Mouse (Mus musculus) liver, embryonic 15.5 days (tissue): ENCODE data around the gene Traf1. TPM values are rescaled to one million over a fixed set of nuclear protein-coding genes. Genes with fewer than 3 reads are reported as not detected.

Source experiments
- ATAC-seq: fragments of 200-750 bp; cut with Nextera tagmentation; 2 replicates; pipeline ENCODE4 v1.8.0; 2017; ENCODE audit warnings: moderate number of reproducible peaks, mild to moderate bottlenecking, moderate library complexity; ENCODE audit not compliant: insufficient read depth
- H3K27ac ChIP-seq: fragments of 300-500 bp; sonication (generic); replicated peaks from 2 replicates; pipeline ENCODE4 v1.5.1; 2015; ENCODE audit warnings: mild to moderate bottlenecking, inconsistent platforms
- H3K27me3 ChIP-seq: fragments of 300-500 bp; sonication (generic); 2 replicates; pipeline ENCODE4 v1.6.1; 2015; ENCODE audit warnings: mild to moderate bottlenecking, inconsistent platforms
- H3K36me3 ChIP-seq: fragments of 300-500 bp; sonication (generic); replicated peaks from 2 replicates; pipeline ENCODE4 v1.6.1; 2015; ENCODE audit warnings: moderate library complexity, mild to moderate bottlenecking, inconsistent platforms
- H3K4me1 ChIP-seq: fragments of 300-500 bp; sonication (generic); replicated peaks from 2 replicates; pipeline ENCODE4 v1.6.1; 2015; ENCODE audit warnings: inconsistent platforms
- H3K4me2 ChIP-seq: fragments of 300-500 bp; sonication (generic); 2 replicates; pipeline ENCODE4 v1.6.1; 2015; ENCODE audit warnings: moderate library complexity, mild to moderate bottlenecking, inconsistent platforms
- H3K4me3 ChIP-seq: fragments of 300-500 bp; sonication (generic); replicated peaks from 2 replicates; pipeline ENCODE4 v1.5.1; 2015; ENCODE audit warnings: mild to moderate bottlenecking, inconsistent platforms
- H3K9ac ChIP-seq: fragments of 300-500 bp; sonication (generic); 2 replicates; pipeline ENCODE4 v1.6.1; 2015; ENCODE audit warnings: moderate library complexity, mild to moderate bottlenecking, inconsistent platforms
- H3K9me3 ChIP-seq: fragments of 300-500 bp; sonication (generic); replicated peaks from 2 replicates; pipeline ENCODE4 v1.6.1; 2016; ENCODE audit warnings: inconsistent platforms
- WGBS: fragments of 180-500 bp; shearing (Covaris S2); methylation state at CpG from one replicate; pipeline ENCODE4 v1.1.7; 2015; ENCODE audit warnings: mixed read lengths; ENCODE audit not compliant: insufficient replicate concordance; 5-methylcytosine and 5-hydroxymethylcytosine counted together
- polyA plus RNA-seq: library from polyadenylated mRNA; unstranded; fragments of >200 nt; fragmentation: Nextera tagmentation; extraction: Ambion mirVana; gene quantifications from 2 replicates; pipeline ENCODE4 v1.2.1, GENCODE M21; 2015

The Traf1 gene
- 0.29 and 0.61 TPM in 2 replicates for polyA plus RNA-seq

GRCm38 (mm10) chr2:34961481-34962036 is at the start of gene Traf1:
Gene Traf1, minus strand, starts transcription at chr2:34961772.
- Histone ChIP-seq H3K9ac (no peak within 1 kb of the TSS), H3K9me3 (no peaks in the 10 kb centered on the region), H3K27ac (no peak within 1 kb of the TSS), H3K27me3 (peaks cover 19% of the 10 kb centered on the region), H3K4me2 (peak within 1 kb of the TSS; percentile 49), H3K4me1 (peaks cover 18% of the 10 kb centered on the region; the same call in 1 of the 2 replicates), H3K36me3 (no peaks in the 10 kb centered on the region), H3K4me3 (peak within 1 kb of the TSS; percentile 7; the same call in 1 of the 2 replicates)
- 10% methylated on average over 20 of the region's 20 CpGs for WGBS
- ATAC-seq, result no peak

- Histone ChIP-seq H3K4me2 (no peak overlapping the region), H3K36me3 (no peaks in the 10 kb centered on the region), H3K9ac (no peak overlapping the region)
These were observed 37.4 kb upstream of the Traf1 start for GRCm38 (mm10) chr2:34998956-34999355.

DNA sequence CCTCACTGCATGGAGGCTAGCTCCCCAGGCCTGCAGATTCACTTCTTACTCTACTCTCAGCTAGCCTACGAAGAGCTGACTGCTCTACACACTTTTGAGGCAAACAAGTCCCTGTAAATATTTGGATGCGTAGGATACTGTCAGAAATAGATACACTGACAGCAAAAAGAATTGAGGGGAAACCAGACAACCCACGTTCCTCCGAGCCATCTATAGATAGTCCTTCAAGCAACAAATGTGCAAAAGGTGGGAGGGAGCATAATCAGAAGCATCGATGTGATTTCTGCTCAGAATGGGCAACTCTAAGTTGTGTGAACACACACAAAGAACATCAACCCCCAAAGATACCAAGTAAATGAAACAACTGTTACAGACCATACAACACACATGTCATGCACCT is 34.9 kb upstream of the Traf1 start:
- Histone ChIP-seq H3K27me3 (no peaks in the 10 kb centered on the region), H3K36me3 (no peaks in the 10 kb centered on the region), H3K27ac (no peak overlapping the region), H3K4me3 (no peak overlapping the region), H3K4me2 (no peak overlapping the region), H3K9me3 (no peaks in the 10 kb centered on the region), H3K9ac (no peak overlapping the region), H3K4me1 (no peaks in the 10 kb centered on the region)
- 55% methylated on average over 5 of the region's 5 CpGs for WGBS
- ATAC-seq, result no peak

More at GRCm38 (mm10) chr2:34998956-34999355, 37.4 kb upstream of the Traf1 start:
- no peak overlapping the region for H3K4me3 ChIP-seq
- no peaks in the 10 kb centered on the region for H3K4me1 ChIP-seq
- H3K27ac ChIP-seq, result no peak overlapping the region
- 71% methylated on average over 9 of the region's 9 CpGs for WGBS
- H3K27me3 ChIP-seq, result no peaks in the 10 kb centered on the region
- no peaks in the 10 kb centered on the region for H3K9me3 ChIP-seq
- ATAC-seq, result no peak

GRCm38 (mm10) chr2:34993696-34994356 is 32.3 kb upstream of the Traf1 start:
- no peak overlapping the region for H3K27ac ChIP-seq
- H3K36me3 ChIP-seq, result no peaks in the 10 kb centered on the region
- no peak overlapping the region for H3K4me3 ChIP-seq
- no peak overlapping the region for H3K4me2 ChIP-seq
- WGBS, result 65% methylated on average over 5 of the region's 5 CpGs
- ATAC-seq, result no peak
- no peaks in the 10 kb centered on the region for H3K27me3 ChIP-seq
- H3K9me3 ChIP-seq, result no peaks in the 10 kb centered on the region
- no peak overlapping the region for H3K9ac ChIP-seq
- H3K4me1 ChIP-seq, result no peaks in the 10 kb centered on the region

DNA sequence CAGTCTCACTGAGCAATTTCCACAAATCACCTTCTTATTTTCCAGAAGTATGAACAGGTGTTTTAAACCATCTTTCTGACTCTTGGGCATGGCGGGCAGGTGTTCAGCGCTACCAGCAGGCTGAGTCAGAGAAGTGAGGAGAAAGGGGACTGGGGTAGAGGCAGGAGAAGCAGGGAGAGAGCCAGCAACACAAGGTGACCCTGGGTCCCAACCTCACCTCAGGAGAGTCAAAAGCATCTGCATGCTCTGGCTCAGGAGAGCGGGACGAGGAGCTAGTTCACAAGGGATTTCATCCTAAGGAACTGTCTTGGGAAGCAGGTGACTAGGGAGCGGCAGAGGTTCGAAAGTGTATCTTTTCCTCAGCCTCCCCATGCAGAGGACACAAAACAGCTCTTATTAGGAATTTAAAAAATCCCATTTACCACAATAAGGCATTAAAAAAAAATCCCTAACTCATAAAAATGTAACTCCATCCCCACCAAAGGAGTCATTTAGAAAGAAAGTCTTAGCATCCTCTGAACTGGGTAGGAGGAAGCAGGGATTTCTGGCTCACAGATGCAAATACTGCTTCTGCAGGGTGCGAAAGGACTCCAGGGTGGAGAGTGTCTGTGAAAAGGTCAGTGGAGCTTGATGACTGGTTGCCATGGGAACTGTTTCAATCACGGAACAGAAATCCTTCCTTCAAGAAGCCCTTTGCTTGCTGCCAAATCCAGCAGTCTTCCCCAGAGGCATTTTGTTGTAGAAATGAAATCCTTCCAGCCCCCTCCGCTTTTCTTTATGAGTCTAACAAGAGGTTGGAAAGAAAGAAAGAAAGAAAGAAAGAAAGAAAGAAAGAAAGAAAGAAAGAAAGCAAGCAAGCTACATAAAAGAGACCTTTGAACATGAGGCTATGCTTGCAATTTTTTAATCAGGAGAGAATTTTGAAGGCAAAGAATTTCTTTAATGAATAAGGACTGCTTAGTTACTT is 31.4 kb upstream of the Traf1 start:
- Histone ChIP-seq H3K4me1 (no peaks in the 10 kb centered on the region), H3K27me3 (no peaks in the 10 kb centered on the region), H3K36me3 (no peaks in the 10 kb centered on the region), H3K4me2 (no peak overlapping the region), H3K4me3 (no peak overlapping the region), H3K9me3 (no peaks in the 10 kb centered on the region), H3K27ac (no peak overlapping the region), H3K9ac (no peak overlapping the region)
- no peak for ATAC-seq
- 33% methylated on average over 9 of the region's 9 CpGs for WGBS

- no peaks in the 10 kb centered on the region for H3K9me3 ChIP-seq
- no peak overlapping the region for H3K27ac ChIP-seq
- H3K4me1 ChIP-seq, result no peaks in the 10 kb centered on the region
- WGBS, result 64% methylated on average over 3 of the region's 3 CpGs
- H3K27me3 ChIP-seq, result no peaks in the 10 kb centered on the region
- H3K4me2 ChIP-seq, result no peak overlapping the region
- H3K4me3 ChIP-seq, result no peak overlapping the region
- no peak for ATAC-seq
- H3K36me3 ChIP-seq, result no peaks in the 10 kb centered on the region
- H3K9ac ChIP-seq, result no peak overlapping the region
These were observed 30.4 kb upstream of the Traf1 start for GRCm38 (mm10) chr2:34991966-34992365.

DNA sequence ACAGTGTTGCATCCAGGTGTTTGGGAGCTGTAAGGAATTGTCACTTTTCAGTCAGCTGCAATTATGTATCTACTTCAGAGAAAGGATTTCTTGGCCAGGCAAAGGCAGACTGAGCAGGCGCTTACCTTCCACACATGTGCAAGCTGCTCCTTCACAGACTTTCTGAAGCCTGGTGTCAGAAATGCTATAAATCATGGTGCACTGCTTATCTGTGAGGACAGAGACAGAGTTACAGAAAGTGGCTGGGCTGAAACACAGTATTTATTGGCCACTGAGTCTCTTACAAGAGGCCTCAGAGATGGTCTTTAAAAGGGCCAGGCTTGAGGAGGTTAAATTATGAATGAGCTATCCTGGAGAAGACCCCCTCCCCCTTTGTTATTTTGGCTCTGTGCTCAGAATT is 28.2 kb upstream of the Traf1 start:
- Histone ChIP-seq H3K4me3 (no peak overlapping the region), H3K4me1 (no peaks in the 10 kb centered on the region), H3K9me3 (no peaks in the 10 kb centered on the region), H3K27me3 (no peaks in the 10 kb centered on the region), H3K4me2 (no peak overlapping the region), H3K36me3 (no peaks in the 10 kb centered on the region), H3K9ac (no peak overlapping the region), H3K27ac (no peak overlapping the region)
- 64% methylated on average over 1 of the region's 1 CpGs for WGBS
- ATAC-seq, result no peak

DNA sequence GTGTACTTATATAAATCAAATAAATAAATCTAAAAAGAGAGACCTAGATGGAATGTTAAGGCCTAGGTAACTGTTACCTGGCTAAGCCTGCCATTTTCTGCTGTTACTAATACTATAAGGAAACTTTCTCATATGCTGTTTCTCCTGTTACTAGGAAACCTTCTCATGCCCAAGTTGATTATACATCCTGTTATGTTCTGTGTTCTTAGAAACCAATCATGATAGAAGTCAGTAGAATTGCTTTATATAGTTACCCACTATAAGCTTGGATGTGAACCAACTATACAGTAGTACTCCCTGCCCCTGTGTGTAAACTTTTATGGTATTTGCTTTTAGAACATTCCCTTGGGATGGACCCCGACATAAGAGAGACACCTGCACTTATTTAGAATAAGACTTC is 26.0 kb upstream of the Traf1 start:
- H3K4me3 ChIP-seq, result no peak overlapping the region
- H3K27me3 ChIP-seq, result no peaks in the 10 kb centered on the region
- H3K27ac ChIP-seq, result no peak overlapping the region
- H3K4me2 ChIP-seq, result no peak overlapping the region
- H3K36me3 ChIP-seq, result no peaks in the 10 kb centered on the region
- peaks cover 5% of the 10 kb centered on the region; the same call in 1 of the 2 replicates for H3K4me1 ChIP-seq
- ATAC-seq, result no peak
- H3K9me3 ChIP-seq, result no peaks in the 10 kb centered on the region
- 38% methylated on average over 1 of the region's 1 CpGs for WGBS
- H3K9ac ChIP-seq, result no peak overlapping the region

GRCm38 (mm10) chr2:34984885-34985284 is 23.3 kb upstream of the Traf1 start:
- Histone ChIP-seq H3K27me3 (no peaks in the 10 kb centered on the region; the same call in 1 of the 2 replicates), H3K9me3 (no peaks in the 10 kb centered on the region), H3K27ac (no peak overlapping the region), H3K4me1 (peaks cover 8% of the 10 kb centered on the region; the same call in 1 of the 2 replicates), H3K4me2 (no peak overlapping the region), H3K9ac (no peak overlapping the region), H3K4me3 (no peak overlapping the region), H3K36me3 (no peaks in the 10 kb centered on the region)
- no peak for ATAC-seq
- 64% methylated on average over 8 of the region's 8 CpGs for WGBS

GRCm38 (mm10) chr2:34982906-34983698 is 21.5 kb upstream of the Traf1 start:
- no peak overlapping the region for H3K4me2 ChIP-seq
- H3K27me3 ChIP-seq, result no peaks in the 10 kb centered on the region; the same call in 1 of the 2 replicates
- H3K9me3 ChIP-seq, result no peaks in the 10 kb centered on the region
- H3K36me3 ChIP-seq, result no peaks in the 10 kb centered on the region
- H3K4me1 ChIP-seq, result peaks cover 21% of the 10 kb centered on the region
- ATAC-seq, result peak; percentile 57; the same call in 1 of the 2 replicates
- H3K27ac ChIP-seq, result no peak overlapping the region
- H3K4me3 ChIP-seq, result no peak overlapping the region
- 45% methylated on average over 11 of the region's 11 CpGs for WGBS
- H3K9ac ChIP-seq, result no peak overlapping the region
